Mouse (Mus musculus) stomach, postnatal 0 days (tissue): Measurements from ENCODE around the gene Atp6v1g3.

Experiments
- CTCF ChIP-seq: IDR thresholded peaks from 2 replicates; pipeline ENCODE4 v1.5.1; 2016; ENCODE audit warnings: antibody characterized with exemption, low read depth, mild to moderate bottlenecking, moderate library complexity
- EP300 ChIP-seq: optimal IDR thresholded peaks from 2 replicates; pipeline ENCODE3; 2016; ENCODE audit warnings: antibody characterized with exemption

DNA sequence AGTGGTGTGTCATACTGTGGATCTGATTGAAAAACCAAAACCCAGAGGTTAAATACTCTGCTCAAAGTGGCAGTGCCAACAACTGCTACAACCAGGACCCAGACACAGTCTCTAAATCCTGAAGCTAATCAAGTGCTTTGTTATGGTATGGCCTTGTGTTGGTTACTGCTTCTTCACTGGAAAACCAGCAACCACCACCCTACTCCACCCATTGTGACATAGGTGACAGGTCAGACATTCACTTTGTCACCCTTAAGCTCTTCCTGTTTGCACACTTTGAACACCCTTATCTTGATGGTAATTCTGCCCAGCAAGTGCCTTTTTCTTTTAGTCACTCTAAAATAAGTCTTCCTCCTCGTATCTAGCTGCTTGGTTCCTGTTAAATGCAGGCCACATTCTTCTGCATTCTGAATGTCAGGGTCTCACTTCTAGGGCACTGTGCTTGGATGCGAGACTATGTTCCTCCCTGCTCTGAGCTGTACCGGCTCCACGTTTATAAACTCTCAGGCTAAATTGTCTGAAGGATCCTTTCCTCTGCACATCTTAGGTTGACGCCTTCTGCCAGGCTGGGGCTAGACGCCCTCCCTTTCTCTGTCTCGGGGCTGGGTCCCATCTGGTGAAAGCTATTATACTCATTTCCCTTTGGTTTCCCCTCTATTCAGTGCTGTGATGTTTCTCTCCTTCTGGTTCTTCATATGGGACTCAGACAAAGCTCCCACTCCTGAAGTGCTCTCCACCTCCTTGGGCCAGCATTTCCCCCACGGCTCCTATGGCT is 30.8 kb downstream of the Atp6v1g3 start:
- TF ChIP-seq CTCF, result no peak
- no peak for TF ChIP-seq EP300
